Mouse (Mus musculus) myocyte (in vitro differentiated cells): ENCODE measurements around the gene Cacna1a. TPM values are rescaled to one million over a fixed set of nuclear protein-coding genes. Genes with fewer than 3 reads are reported as not detected.

Experiments used
- H3K27me3 ChIP-seq: one replicate; pipeline ENCODE4 v1.6.1; 2011; ENCODE audit not compliant: control insufficient read depth, insufficient read depth, insufficient read length
- H3K36me3 ChIP-seq: one replicate; pipeline ENCODE4 v1.6.1; 2011; ENCODE audit not compliant: control insufficient read depth, insufficient read depth
- H3K4me2 ChIP-seq: one replicate; pipeline ENCODE4 v1.6.1; 2011; ENCODE audit warnings: low read depth, control low read depth
- H3K4me3 ChIP-seq: one replicate; pipeline ENCODE4 v1.5.1; 2011; ENCODE audit warnings: mild to moderate bottlenecking, control low read depth, moderate library complexity
- H3K79me2 ChIP-seq: one replicate; pipeline ENCODE4 v1.6.1; 2011; ENCODE audit not compliant: control insufficient read depth, insufficient read depth
- H3ac ChIP-seq: one replicate; pipeline ENCODE4 v1.6.1; 2011; ENCODE audit not compliant: control insufficient read depth, insufficient read length
- CEBPB ChIP-seq: IDR thresholded peaks from 2 replicates; pipeline ENCODE4 v1.6.1; 2011; ENCODE audit warnings: mild to moderate bottlenecking, moderate library complexity; ENCODE audit not compliant: poor library complexity, insufficient read depth, severe bottlenecking
- E2F4 ChIP-seq: IDR thresholded peaks from one replicate; pipeline ENCODE4 v1.6.1; 2011; ENCODE audit warnings: mild to moderate bottlenecking, control low read depth, moderate library complexity; ENCODE audit not compliant: insufficient read depth
- MAX ChIP-seq: IDR thresholded peaks from one replicate; pipeline ENCODE4 v1.6.1; 2011; ENCODE audit warnings: low read depth, mild to moderate bottlenecking, control low read depth
- MYOD1 ChIP-seq, 3 experiments: IDR thresholded peaks; one replicate each; pipeline ENCODE4 v1.6.1; 2011; ENCODE audit warnings: control low read depth in 2 of 3, low read depth in 2 of 3, mild to moderate bottlenecking in 2 of 3, moderate library complexity in 1 of 3; ENCODE audit not compliant: insufficient read length in 2 of 3, control insufficient read depth in 1 of 3
- MYOG ChIP-seq, 3 experiments: IDR thresholded peaks; one replicate each; pipeline ENCODE4 v1.6.1; 2011; ENCODE audit warnings: control low read depth in 2 of 3, low read depth in 2 of 3, mild to moderate bottlenecking in 2 of 3; ENCODE audit not compliant: insufficient read length in 2 of 3, control insufficient read depth in 1 of 3, insufficient read depth in 1 of 3
- POLR2A ChIP-seq: IDR thresholded peaks from one replicate; pipeline ENCODE4 v1.6.1; 2011; ENCODE audit warnings: low read depth, mild to moderate bottlenecking, control low read depth, moderate library complexity; ENCODE audit not compliant: insufficient read length
- POLR2AphosphoS2 ChIP-seq: IDR thresholded peaks from one replicate; pipeline ENCODE4 v1.6.1; 2011; ENCODE audit warnings: low read depth, control low read depth; ENCODE audit not compliant: insufficient read length
- REST ChIP-seq: IDR thresholded peaks from one replicate; pipeline ENCODE4 v1.6.1; 2011; ENCODE audit warnings: mild to moderate bottlenecking, control low read depth, moderate library complexity; ENCODE audit not compliant: insufficient read depth, insufficient read length
- SRF ChIP-seq: IDR thresholded peaks from one replicate; pipeline ENCODE4 v1.6.1; 2011; ENCODE audit warnings: low read depth; ENCODE audit not compliant: control insufficient read depth, insufficient read length
- TCF12 ChIP-seq: IDR thresholded peaks from one replicate; pipeline ENCODE4 v1.6.1; 2011; ENCODE audit warnings: mild to moderate bottlenecking, control low read depth; ENCODE audit not compliant: poor library complexity, insufficient read depth, severe bottlenecking
- TCF3 ChIP-seq: IDR thresholded peaks from one replicate; pipeline ENCODE4 v1.6.1; 2011; ENCODE audit warnings: low read depth, control low read depth; ENCODE audit not compliant: insufficient read length
- USF1 ChIP-seq: IDR thresholded peaks from one replicate; pipeline ENCODE4 v1.6.1; 2011; ENCODE audit warnings: low read depth, mild to moderate bottlenecking, control low read depth, moderate library complexity
- polyA plus RNA-seq: library from polyadenylated mRNA; unstranded; fragments of >200 nt; fragmentation: generic; extraction: Trizol; gene quantifications from one replicate; pipeline ENCODE4 v1.2.1, GENCODE M21; 2012; ENCODE audit warnings: missing spikeins

Gene Cacna1a
- polyA plus RNA-seq, 1 experiment, result 1.8 TPM

GRCm38 (mm10) chr8:84520999-84521398 lies 132.8 kb downstream of the Cacna1a start:
- Histone ChIP-seq H3K79me2 (no peaks in the 10 kb centered on the region), H3K4me3 (no peak overlapping the region), H3K27me3 (peaks cover 10% of the 10 kb centered on the region), H3ac (no peak overlapping the region), H3K4me2 (no peak overlapping the region), H3K36me3 (no peaks in the 10 kb centered on the region)
- no peak for TF ChIP-seq MYOD1 (IDR thresholded peaks at IDR 0.05; ENCODE audit: control insufficient read depth in 1 of 3, insufficient read length in 2 of 3, low read depth in 2 of 3)
- TF ChIP-seq MYOG (IDR thresholded peaks at IDR 0.05; ENCODE audit: control insufficient read depth in 1 of 3, insufficient read depth in 1 of 3, insufficient read length in 2 of 3, low read depth in 2 of 3), result no peak
- no peak for TF ChIP-seq TCF12
- TF ChIP-seq E2F4, result no peak
- no peak for TF ChIP-seq POLR2AphosphoS2
- no peak for TF ChIP-seq TCF3
- TF ChIP-seq USF1, result no peak
- TF ChIP-seq SRF, result no peak
- TF ChIP-seq POLR2A, result no peak
- TF ChIP-seq MAX, result no peak
- no peak for TF ChIP-seq REST
- no peak for TF ChIP-seq CEBPB

DNA sequence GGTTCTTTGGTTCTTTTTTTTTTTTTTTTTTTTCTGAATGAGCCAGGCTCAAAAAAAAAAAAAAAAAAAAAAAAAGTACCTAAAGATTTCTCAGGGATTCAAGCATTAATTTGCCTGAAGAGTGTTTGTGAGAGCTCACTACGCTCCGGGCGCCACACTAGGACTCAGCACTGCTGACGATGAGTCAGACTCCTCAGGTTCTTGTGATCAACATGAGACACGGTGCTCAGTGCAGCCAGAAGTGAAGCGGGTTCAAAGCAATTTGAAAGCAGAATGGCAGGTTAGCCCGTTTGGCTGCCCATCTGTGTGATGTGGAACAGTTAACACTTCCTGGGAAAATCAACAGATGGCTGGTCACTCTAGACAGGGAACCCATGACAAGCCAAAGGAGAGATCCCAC lies 139.8 kb downstream of the Cacna1a start:
- H3K4me3 ChIP-seq, result no peak overlapping the region
- H3K36me3 ChIP-seq, result no peaks in the 10 kb centered on the region
- TF ChIP-seq MAX (no peak), USF1 (no peak), POLR2A (no peak), CEBPB (no peak), E2F4 (no peak)
- H3ac ChIP-seq, result no peak overlapping the region
- peaks cover 2% of the 10 kb centered on the region for H3K27me3 ChIP-seq
- no peak overlapping the region for H3K4me2 ChIP-seq
- no peaks in the 10 kb centered on the region for H3K79me2 ChIP-seq

DNA sequence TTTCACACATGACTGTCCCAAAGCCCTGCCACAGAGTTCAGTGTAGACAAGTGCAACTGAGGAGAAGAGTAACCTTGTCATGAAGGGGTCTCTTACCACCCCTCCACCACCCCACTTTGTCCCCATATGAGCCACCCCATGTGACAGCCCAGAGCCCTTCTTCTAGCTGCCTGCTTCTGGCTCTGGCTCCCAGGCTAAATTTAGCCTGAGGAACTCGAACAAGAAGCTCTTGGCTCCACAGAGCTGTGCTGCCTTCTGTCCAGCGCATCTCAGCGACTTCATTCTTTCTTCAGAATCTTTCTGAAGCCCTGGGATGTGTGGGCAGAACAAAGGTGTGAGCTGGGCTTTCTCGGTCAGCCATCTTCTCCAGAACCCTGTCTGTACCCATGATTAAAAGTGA lies 141.3 kb downstream of the Cacna1a start:
- Histone ChIP-seq H3K27me3 (peaks cover 5% of the 10 kb centered on the region), H3ac (no peak overlapping the region), H3K4me2 (no peak overlapping the region), H3K36me3 (no peaks in the 10 kb centered on the region), H3K4me3 (no peak overlapping the region), H3K79me2 (no peaks in the 10 kb centered on the region)
- TF ChIP-seq TCF3, result no peak
- TF ChIP-seq POLR2A, result no peak
- no peak for TF ChIP-seq E2F4
- no peak for TF ChIP-seq MAX
- TF ChIP-seq USF1, result no peak
- no peak for TF ChIP-seq MYOG (IDR thresholded peaks at IDR 0.05; ENCODE audit: control insufficient read depth in 1 of 3, insufficient read depth in 1 of 3, insufficient read length in 2 of 3, low read depth in 2 of 3)
- no peak for TF ChIP-seq MYOD1 (IDR thresholded peaks at IDR 0.05; ENCODE audit: control insufficient read depth in 1 of 3, insufficient read length in 2 of 3, low read depth in 2 of 3)
- TF ChIP-seq POLR2AphosphoS2, result no peak
- TF ChIP-seq TCF12, result no peak
- no peak for TF ChIP-seq SRF
- TF ChIP-seq REST, result no peak
- TF ChIP-seq CEBPB, result no peak

DNA sequence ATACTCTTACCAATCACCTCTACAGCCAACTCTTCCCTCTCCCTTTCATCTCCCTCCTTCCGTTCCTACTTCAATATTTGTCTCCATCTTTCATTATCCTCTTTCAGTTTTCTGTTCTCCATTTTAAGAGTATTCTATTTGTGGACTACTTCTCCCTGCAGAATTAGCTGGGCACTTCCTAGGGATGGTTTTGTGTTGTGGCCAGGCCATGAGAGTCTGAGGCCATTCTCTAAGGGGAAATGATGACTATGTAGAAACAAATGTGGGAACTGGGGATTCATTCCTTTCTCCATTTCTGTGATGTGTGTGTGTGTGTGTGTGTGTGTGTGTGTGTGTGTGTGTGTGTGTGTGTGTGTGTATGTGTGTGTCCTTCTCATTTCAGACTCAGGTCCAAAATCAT lies 144.5 kb downstream of the Cacna1a start:
- no peak for TF ChIP-seq TCF3
- no peak for TF ChIP-seq MYOD1 (IDR thresholded peaks at IDR 0.05; ENCODE audit: control insufficient read depth in 1 of 3, insufficient read length in 2 of 3, low read depth in 2 of 3)
- TF ChIP-seq REST, result no peak
- TF ChIP-seq POLR2A, result no peak
- no peak for TF ChIP-seq POLR2AphosphoS2
- no peak for TF ChIP-seq E2F4
- TF ChIP-seq SRF, result no peak
- TF ChIP-seq USF1, result no peak
- TF ChIP-seq MAX, result no peak
- no peak for TF ChIP-seq MYOG (IDR thresholded peaks at IDR 0.05; ENCODE audit: control insufficient read depth in 1 of 3, insufficient read depth in 1 of 3, insufficient read length in 2 of 3, low read depth in 2 of 3)
- no peak for TF ChIP-seq TCF12
- TF ChIP-seq CEBPB, result no peak
- H3K27me3 ChIP-seq, result peaks cover 5% of the 10 kb centered on the region
- H3ac ChIP-seq, result no peak overlapping the region
- no peaks in the 10 kb centered on the region for H3K79me2 ChIP-seq
- H3K36me3 ChIP-seq, result no peaks in the 10 kb centered on the region
- H3K4me2 ChIP-seq, result no peak overlapping the region
- H3K4me3 ChIP-seq, result no peak overlapping the region

DNA sequence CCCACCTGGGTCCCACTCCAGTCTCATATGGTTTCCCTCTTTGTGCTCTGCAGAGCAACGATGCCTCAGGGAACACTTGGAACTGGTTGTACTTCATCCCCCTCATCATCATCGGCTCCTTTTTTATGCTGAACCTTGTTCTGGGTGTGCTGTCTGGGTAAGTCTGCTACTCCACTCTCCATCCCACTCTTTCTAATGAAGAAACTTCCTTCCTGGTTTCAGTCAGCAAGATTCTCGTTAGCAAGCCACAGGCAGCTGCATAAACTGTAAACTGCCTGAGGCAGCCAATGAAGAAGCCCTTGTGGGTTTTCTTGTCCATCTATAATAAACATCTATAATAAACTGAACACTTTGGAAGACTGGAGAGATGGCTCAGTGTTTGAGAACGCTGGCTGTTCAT lies 145.1 kb downstream of the Cacna1a start:
- Histone ChIP-seq H3K4me2 (no peak overlapping the region), H3K4me3 (no peak overlapping the region), H3K36me3 (no peaks in the 10 kb centered on the region), H3K79me2 (no peaks in the 10 kb centered on the region), H3ac (no peak overlapping the region), H3K27me3 (peaks cover 5% of the 10 kb centered on the region)
- TF ChIP-seq SRF, result no peak
- no peak for TF ChIP-seq MAX
- TF ChIP-seq TCF3, result no peak
- no peak for TF ChIP-seq POLR2A
- TF ChIP-seq E2F4, result no peak
- TF ChIP-seq REST, result no peak
- TF ChIP-seq MYOG (IDR thresholded peaks at IDR 0.05; ENCODE audit: control insufficient read depth in 1 of 3, insufficient read depth in 1 of 3, insufficient read length in 2 of 3, low read depth in 2 of 3), result no peak
- no peak for TF ChIP-seq TCF12
- TF ChIP-seq CEBPB, result no peak
- no peak for TF ChIP-seq USF1
- no peak for TF ChIP-seq POLR2AphosphoS2
- TF ChIP-seq MYOD1 (IDR thresholded peaks at IDR 0.05; ENCODE audit: control insufficient read depth in 1 of 3, insufficient read length in 2 of 3, low read depth in 2 of 3), result no peak
